Mouse (Mus musculus): ENCODE data around the gene Pbld1.

Gene Pbld1

GRCm38 (mm10) chr10:63127156-63127555 is 67.2 kb downstream of the Pbld1 start:
- ATAC-seq (ENCODE audit: insufficient number of reproducible peaks, low FRiP score, low TSS enrichment): no peak
